Mouse (Mus musculus): ENCODE measurements around the gene Fto. TPM values are rescaled to one million over a fixed set of nuclear protein-coding genes. Genes with fewer than 3 reads are reported as not detected.

The Fto gene
- polyA plus RNA-seq, 1 experiment from 2014 or later = 72.1 TPM

DNA sequence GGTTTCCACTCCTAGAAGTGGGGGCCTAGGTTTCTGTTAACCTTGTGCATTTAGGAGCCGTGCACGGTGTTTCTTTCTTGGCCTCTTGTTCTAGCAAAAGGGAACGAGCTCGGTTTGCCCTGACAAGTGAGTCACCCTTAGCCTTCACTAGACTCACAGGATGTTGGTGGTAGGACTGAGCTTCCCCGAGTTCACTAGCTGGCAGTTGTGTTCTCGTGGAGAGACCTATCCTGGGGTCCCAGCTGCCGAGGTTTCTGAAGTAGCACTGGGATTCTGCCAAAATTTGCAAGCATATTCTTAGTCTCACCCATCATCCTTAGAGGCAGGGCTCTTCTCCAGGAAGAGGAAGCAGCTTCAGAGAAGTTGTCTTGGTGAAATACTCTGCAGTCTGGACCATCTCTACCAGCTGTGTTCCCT is 194.4 kb downstream of the Fto start:
- no peaks in the 10 kb centered on the region for H3K36me3 ChIP-seq (ENCODE audit: control insufficient read depth, insufficient read depth)
- peaks cover 29% of the 10 kb centered on the region for H3K4me1 ChIP-seq (ENCODE audit: control insufficient read depth, insufficient read depth, low read length)
- no peak overlapping the region for H3K9ac ChIP-seq (ENCODE audit: low read length)
- H3K27ac ChIP-seq (ENCODE audit: low read length) = peak overlapping the region; percentile 56
- H3K4me3 ChIP-seq (ENCODE audit: low read length) = no peak overlapping the region
- H3K9me3 ChIP-seq (replicated peaks; ENCODE audit: control insufficient read depth, low read length) = no peaks in the 10 kb centered on the region
- H3K4me2 ChIP-seq (ENCODE audit: low read depth, low read length) = no peak overlapping the region
- H3K27me3 ChIP-seq (ENCODE audit: control insufficient read depth, insufficient read depth, low read length) = no peaks in the 10 kb centered on the region
- no peak for ATAC-seq (replicated peaks; ENCODE audit: extremely low read depth, insufficient read depth, low FRiP score)
- WGBS = 47% methylated on average over 7 of the region's 7 CpGs

- H3K4me1 ChIP-seq (ENCODE audit: control insufficient read depth, insufficient read depth, low read length) = peaks cover 29% of the 10 kb centered on the region
- no peaks in the 10 kb centered on the region for H3K27me3 ChIP-seq (ENCODE audit: control insufficient read depth, insufficient read depth, low read length)
- WGBS = 53% methylated on average over 4 of the region's 4 CpGs
- H3K4me2 ChIP-seq (ENCODE audit: low read depth, low read length) = no peak overlapping the region
- H3K36me3 ChIP-seq (ENCODE audit: control insufficient read depth, insufficient read depth) = no peaks in the 10 kb centered on the region
- H3K9ac ChIP-seq (ENCODE audit: low read length) = no peak overlapping the region
- no peaks in the 10 kb centered on the region for H3K9me3 ChIP-seq (replicated peaks; ENCODE audit: control insufficient read depth, low read length)
- no peak overlapping the region for H3K4me3 ChIP-seq (ENCODE audit: low read length)
- peak; percentile 61; the same call in 1 of the 2 replicates for ATAC-seq (replicated peaks; ENCODE audit: extremely low read depth, insufficient read depth, low FRiP score)
- H3K27ac ChIP-seq (ENCODE audit: low read length) = peak overlapping the region; percentile 56
These were observed 195.0 kb downstream of the Fto start for GRCm38 (mm10) chr8:91508284-91508683.

GRCm38 (mm10) chr8:91509206-91509899 is 196.0 kb downstream of the Fto start:
- H3K27me3 ChIP-seq (ENCODE audit: control insufficient read depth, insufficient read depth, low read length) = no peaks in the 10 kb centered on the region
- H3K9me3 ChIP-seq (replicated peaks; ENCODE audit: control insufficient read depth, low read length) = no peaks in the 10 kb centered on the region
- H3K4me1 ChIP-seq (ENCODE audit: control insufficient read depth, insufficient read depth, low read length) = peaks cover 25% of the 10 kb centered on the region
- H3K4me2 ChIP-seq (ENCODE audit: low read depth, low read length) = no peak overlapping the region
- no peak overlapping the region for H3K27ac ChIP-seq (ENCODE audit: low read length)
- no peaks in the 10 kb centered on the region for H3K36me3 ChIP-seq (ENCODE audit: control insufficient read depth, insufficient read depth)
- WGBS = 86% methylated on average over 8 of the region's 8 CpGs
- H3K9ac ChIP-seq (ENCODE audit: low read length) = no peak overlapping the region
- ATAC-seq (replicated peaks; ENCODE audit: extremely low read depth, insufficient read depth, low FRiP score) = no peak
- no peak overlapping the region for H3K4me3 ChIP-seq (ENCODE audit: low read length)

GRCm38 (mm10) chr8:91509900-91510260 is 196.6 kb downstream of the Fto start:
- Histone ChIP-seq H3K36me3 (ENCODE audit: control insufficient read depth, insufficient read depth) (no peaks in the 10 kb centered on the region), H3K27me3 (ENCODE audit: control insufficient read depth, insufficient read depth, low read length) (no peaks in the 10 kb centered on the region), H3K9ac (ENCODE audit: low read length) (no peak overlapping the region), H3K27ac (ENCODE audit: low read length) (no peak overlapping the region), H3K4me1 (ENCODE audit: control insufficient read depth, insufficient read depth, low read length) (peaks cover 20% of the 10 kb centered on the region), H3K4me3 (ENCODE audit: low read length) (no peak overlapping the region), H3K9me3 (replicated peaks; ENCODE audit: control insufficient read depth, low read length) (no peaks in the 10 kb centered on the region), H3K4me2 (ENCODE audit: low read depth, low read length) (no peak overlapping the region)
- 84% methylated on average over 6 of the region's 6 CpGs for WGBS
- ATAC-seq (replicated peaks; ENCODE audit: extremely low read depth, insufficient read depth, low FRiP score) = no peak

- ATAC-seq (replicated peaks; ENCODE audit: extremely low read depth, insufficient read depth, low FRiP score) = no peak
- Histone ChIP-seq H3K27ac (ENCODE audit: low read length) (no peak overlapping the region), H3K27me3 (ENCODE audit: control insufficient read depth, insufficient read depth, low read length) (no peaks in the 10 kb centered on the region), H3K9ac (ENCODE audit: low read length) (no peak overlapping the region), H3K36me3 (ENCODE audit: control insufficient read depth, insufficient read depth) (no peaks in the 10 kb centered on the region), H3K4me3 (ENCODE audit: low read length) (no peak overlapping the region), H3K9me3 (replicated peaks; ENCODE audit: control insufficient read depth, low read length) (no peaks in the 10 kb centered on the region), H3K4me1 (ENCODE audit: control insufficient read depth, insufficient read depth, low read length) (peaks cover 14% of the 10 kb centered on the region), H3K4me2 (ENCODE audit: low read depth, low read length) (no peak overlapping the region)
- WGBS = 56% methylated on average over 5 of the region's 5 CpGs
These were observed 197.4 kb downstream of the Fto start for GRCm38 (mm10) chr8:91510716-91511115.

GRCm38 (mm10) chr8:91511943-91512342 is 198.6 kb downstream of the Fto start:
- no peak overlapping the region for H3K4me2 ChIP-seq (ENCODE audit: low read depth, low read length)
- WGBS = 58% methylated on average over 4 of the region's 4 CpGs
- H3K4me3 ChIP-seq (ENCODE audit: low read length) = no peak overlapping the region
- no peak for ATAC-seq (replicated peaks; ENCODE audit: extremely low read depth, insufficient read depth, low FRiP score)
- no peaks in the 10 kb centered on the region for H3K27me3 ChIP-seq (ENCODE audit: control insufficient read depth, insufficient read depth, low read length)
- no peaks in the 10 kb centered on the region for H3K9me3 ChIP-seq (replicated peaks; ENCODE audit: control insufficient read depth, low read length)
- H3K36me3 ChIP-seq (ENCODE audit: control insufficient read depth, insufficient read depth) = no peaks in the 10 kb centered on the region
- H3K9ac ChIP-seq (ENCODE audit: low read length) = no peak overlapping the region
- peaks cover 14% of the 10 kb centered on the region for H3K4me1 ChIP-seq (ENCODE audit: control insufficient read depth, insufficient read depth, low read length)
- H3K27ac ChIP-seq (ENCODE audit: low read length) = no peak overlapping the region

GRCm38 (mm10) chr8:91514752-91515478 is 201.6 kb downstream of the Fto start:
- Histone ChIP-seq H3K36me3 (ENCODE audit: control insufficient read depth, insufficient read depth) (no peaks in the 10 kb centered on the region), H3K27ac (ENCODE audit: low read length) (no peak overlapping the region), H3K9me3 (replicated peaks; ENCODE audit: control insufficient read depth, low read length) (no peaks in the 10 kb centered on the region), H3K9ac (ENCODE audit: low read length) (no peak overlapping the region), H3K27me3 (ENCODE audit: control insufficient read depth, insufficient read depth, low read length) (no peaks in the 10 kb centered on the region), H3K4me2 (ENCODE audit: low read depth, low read length) (no peak overlapping the region), H3K4me3 (ENCODE audit: low read length) (no peak overlapping the region), H3K4me1 (ENCODE audit: control insufficient read depth, insufficient read depth, low read length) (peaks cover 9% of the 10 kb centered on the region; the same call in 1 of the 2 replicates)
- WGBS = 73% methylated on average over 16 of the region's 16 CpGs
- ATAC-seq (replicated peaks; ENCODE audit: extremely low read depth, insufficient read depth, low FRiP score) = no peak

- H3K4me2 ChIP-seq (ENCODE audit: low read depth, low read length) = no peak overlapping the region
- H3K9me3 ChIP-seq (replicated peaks; ENCODE audit: control insufficient read depth, low read length) = no peaks in the 10 kb centered on the region
- H3K4me1 ChIP-seq (ENCODE audit: control insufficient read depth, insufficient read depth, low read length) = peaks cover 5% of the 10 kb centered on the region; the same call in 1 of the 2 replicates
- H3K4me3 ChIP-seq (ENCODE audit: low read length) = no peak overlapping the region
- H3K9ac ChIP-seq (ENCODE audit: low read length) = no peak overlapping the region
- no peak overlapping the region for H3K27ac ChIP-seq (ENCODE audit: low read length)
- no peaks in the 10 kb centered on the region for H3K27me3 ChIP-seq (ENCODE audit: control insufficient read depth, insufficient read depth, low read length)
- no peaks in the 10 kb centered on the region for H3K36me3 ChIP-seq (ENCODE audit: control insufficient read depth, insufficient read depth)
- ATAC-seq (replicated peaks; ENCODE audit: extremely low read depth, insufficient read depth, low FRiP score) = no peak
- 68% methylated on average over 7 of the region's 7 CpGs for WGBS
These were observed 203.1 kb downstream of the Fto start for GRCm38 (mm10) chr8:91516422-91516821.

DNA sequence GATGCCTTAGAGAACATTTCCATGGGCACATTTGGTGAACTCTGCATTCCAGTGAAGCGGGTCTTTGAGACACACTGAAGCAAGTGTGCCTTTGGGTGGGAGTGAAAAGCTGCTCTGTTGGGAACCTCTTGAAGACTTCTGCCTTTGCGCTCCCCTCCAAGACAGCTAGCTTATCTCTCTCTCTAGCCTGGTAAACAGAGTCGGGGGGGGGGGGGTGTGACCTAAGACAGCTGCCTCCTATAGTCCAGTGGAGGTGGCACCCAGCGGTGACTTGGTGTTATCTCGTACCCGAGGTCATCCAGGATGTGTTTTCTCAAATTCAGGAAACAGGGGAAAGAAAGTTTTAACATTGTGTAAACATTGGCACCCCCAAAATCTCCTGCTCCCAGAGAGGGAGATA is 204.8 kb downstream of the Fto start:
- Histone ChIP-seq H3K36me3 (ENCODE audit: control insufficient read depth, insufficient read depth) (no peaks in the 10 kb centered on the region), H3K9ac (ENCODE audit: low read length) (no peak overlapping the region), H3K4me1 (ENCODE audit: control insufficient read depth, insufficient read depth, low read length) (peaks cover 15% of the 10 kb centered on the region; the same call in 1 of the 2 replicates), H3K27ac (ENCODE audit: low read length) (no peak overlapping the region), H3K4me3 (ENCODE audit: low read length) (no peak overlapping the region), H3K27me3 (ENCODE audit: control insufficient read depth, insufficient read depth, low read length) (no peaks in the 10 kb centered on the region), H3K4me2 (ENCODE audit: low read depth, low read length) (no peak overlapping the region), H3K9me3 (replicated peaks; ENCODE audit: control insufficient read depth, low read length) (no peaks in the 10 kb centered on the region)
- no peak; the same call in 1 of the 2 replicates for ATAC-seq (replicated peaks; ENCODE audit: extremely low read depth, insufficient read depth, low FRiP score)
- WGBS = 28% methylated on average over 6 of the region's 6 CpGs

All from heart, embryonic 16.5 days (tissue).